Mouse (Mus musculus) limb, embryonic 13.5 days (tissue): ENCODE data around the gene Neu2. TPM values are rescaled to one million over a fixed set of nuclear protein-coding genes. Genes with fewer than 3 reads are reported as not detected.

ENCODE experiments used
- ATAC-seq: fragments of 200-750 bp; cut with Nextera tagmentation; 2 replicates; pipeline ENCODE4 v1.8.0; 2017; ENCODE audit warnings: low read depth, moderate number of reproducible peaks, moderate TSS enrichment; ENCODE audit not compliant: low FRiP score
- H3K27ac ChIP-seq: fragments of 300-500 bp; sonication (generic); 2 replicates; pipeline ENCODE4 v1.5.1; 2015; ENCODE audit warnings: inconsistent platforms, mild to moderate bottlenecking, moderate library complexity
- H3K27me3 ChIP-seq: fragments of 300-500 bp; sonication (generic); 2 replicates; pipeline ENCODE4 v1.6.1; 2015; ENCODE audit warnings: mild to moderate bottlenecking, inconsistent platforms
- H3K36me3 ChIP-seq: fragments of 300-500 bp; sonication (generic); 2 replicates; pipeline ENCODE4 v1.6.1; 2015; ENCODE audit warnings: inconsistent platforms, mild to moderate bottlenecking, moderate library complexity
- H3K4me1 ChIP-seq: fragments of 300-500 bp; sonication (generic); 2 replicates; pipeline ENCODE4 v1.6.1; 2015; ENCODE audit warnings: inconsistent platforms
- H3K4me2 ChIP-seq: fragments of 300-500 bp; sonication (generic); replicated peaks from 2 replicates; pipeline ENCODE4 v1.6.1; 2015; ENCODE audit warnings: inconsistent platforms, mild to moderate bottlenecking, moderate library complexity
- H3K4me3 ChIP-seq: fragments of 300-500 bp; sonication (generic); 2 replicates; pipeline ENCODE4 v1.5.1; 2015; ENCODE audit warnings: moderate library complexity, mild to moderate bottlenecking, inconsistent platforms
- H3K9ac ChIP-seq: fragments of 300-500 bp; sonication (generic); 2 replicates; pipeline ENCODE4 v1.6.1; 2015; ENCODE audit warnings: mild to moderate bottlenecking, inconsistent platforms
- H3K9me3 ChIP-seq: fragments of 300-500 bp; sonication (generic); 2 replicates; pipeline ENCODE4 v1.6.1; 2016; ENCODE audit warnings: inconsistent platforms
- WGBS: fragments of 180-500 bp; shearing (Covaris S2); methylation state at CpG from one replicate; pipeline ENCODE4 v1.1.7; 2015; 5-methylcytosine and 5-hydroxymethylcytosine counted together
- polyA plus RNA-seq: library from polyadenylated mRNA; unstranded; fragments of >200 nt; fragmentation: Nextera tagmentation; extraction: Ambion mirVana; gene quantifications from 2 replicates; pipeline ENCODE4 v1.2.1, GENCODE M21; 2015

Neu2 gene
- polyA plus RNA-seq, 1 experiment from 2014 or later, result not detected

DNA sequence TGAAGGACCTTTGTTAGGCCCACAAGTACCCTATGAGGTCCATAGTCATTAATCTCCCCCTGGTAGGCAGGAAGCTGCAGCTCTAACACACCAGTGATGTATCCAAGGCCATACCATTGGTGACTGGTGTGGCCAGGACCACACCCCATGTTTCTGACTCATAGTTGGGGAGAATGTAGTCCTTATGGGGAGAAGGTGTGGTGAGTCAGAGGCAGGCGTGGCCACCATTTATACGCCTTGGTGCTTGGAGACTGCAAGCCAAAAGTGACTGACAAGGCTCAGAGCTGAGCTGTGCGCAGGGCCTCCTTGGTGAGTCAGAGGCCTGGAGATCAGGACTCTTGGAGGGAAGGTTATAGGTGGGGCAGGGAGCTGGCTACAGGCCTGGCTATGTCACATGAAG, 41.3 kb downstream of the Neu2 start:
- Histone ChIP-seq H3K36me3 (no peaks in the 10 kb centered on the region), H3K9ac (no peak overlapping the region), H3K9me3 (no peaks in the 10 kb centered on the region), H3K27ac (no peak overlapping the region), H3K27me3 (no peaks in the 10 kb centered on the region), H3K4me3 (no peak overlapping the region), H3K4me2 (no peak overlapping the region), H3K4me1 (no peaks in the 10 kb centered on the region)
- ATAC-seq, result no peak
- WGBS, result 89% methylated on average over 3 of the region's 3 CpGs

GRCm38 (mm10) chr1:87553586-87553985, 43.9 kb downstream of the Neu2 start:
- no peak for ATAC-seq
- no peak overlapping the region for H3K4me3 ChIP-seq

DNA sequence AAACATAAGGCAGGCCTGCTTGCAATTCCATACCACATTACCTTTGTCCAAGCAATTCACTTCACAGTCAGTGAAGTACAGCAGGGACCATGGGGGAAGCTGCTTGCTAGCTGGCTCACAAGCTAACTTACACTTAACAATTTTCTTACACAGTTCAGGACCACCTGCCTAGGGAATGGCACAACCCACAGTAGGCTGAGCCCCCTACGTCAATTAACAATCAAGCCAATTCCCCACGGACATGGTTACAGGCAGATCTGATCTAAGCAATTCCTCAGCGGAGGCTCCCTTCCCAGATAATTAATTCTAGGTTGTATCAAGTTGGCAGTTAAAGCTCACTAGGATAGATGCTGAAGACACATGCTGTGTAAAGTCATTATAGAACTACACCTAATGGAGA, 53.3 kb downstream of the Neu2 start:
- 65% methylated on average over 3 of the region's 3 CpGs for WGBS
- Histone ChIP-seq H3K9ac (no peak overlapping the region), H3K4me3 (no peak overlapping the region), H3K4me1 (no peaks in the 10 kb centered on the region), H3K27ac (no peak overlapping the region), H3K27me3 (no peaks in the 10 kb centered on the region), H3K36me3 (no peaks in the 10 kb centered on the region), H3K4me2 (no peak overlapping the region), H3K9me3 (no peaks in the 10 kb centered on the region)
- no peak for ATAC-seq

More at GRCm38 (mm10) chr1:87553586-87553985, 43.9 kb downstream of the Neu2 start:
- H3K9ac ChIP-seq, result no peak overlapping the region
- no peaks in the 10 kb centered on the region for H3K4me1 ChIP-seq
- H3K27me3 ChIP-seq, result no peaks in the 10 kb centered on the region
- H3K27ac ChIP-seq, result no peak overlapping the region
- no peaks in the 10 kb centered on the region for H3K9me3 ChIP-seq
- no peaks in the 10 kb centered on the region for H3K36me3 ChIP-seq
- 87% methylated on average over 1 of the region's 1 CpGs for WGBS
- no peak overlapping the region for H3K4me2 ChIP-seq

GRCm38 (mm10) chr1:87565760-87566159, 56.1 kb downstream of the Neu2 start:
- H3K4me3 ChIP-seq, result no peak overlapping the region
- H3K9me3 ChIP-seq, result no peaks in the 10 kb centered on the region
- H3K9ac ChIP-seq, result no peak overlapping the region
- no peak overlapping the region for H3K27ac ChIP-seq
- no peaks in the 10 kb centered on the region for H3K36me3 ChIP-seq
- 86% methylated on average over 8 of the region's 8 CpGs for WGBS
- ATAC-seq, result no peak
- no peaks in the 10 kb centered on the region for H3K27me3 ChIP-seq
- no peak overlapping the region for H3K4me2 ChIP-seq
- H3K4me1 ChIP-seq, result no peaks in the 10 kb centered on the region

DNA sequence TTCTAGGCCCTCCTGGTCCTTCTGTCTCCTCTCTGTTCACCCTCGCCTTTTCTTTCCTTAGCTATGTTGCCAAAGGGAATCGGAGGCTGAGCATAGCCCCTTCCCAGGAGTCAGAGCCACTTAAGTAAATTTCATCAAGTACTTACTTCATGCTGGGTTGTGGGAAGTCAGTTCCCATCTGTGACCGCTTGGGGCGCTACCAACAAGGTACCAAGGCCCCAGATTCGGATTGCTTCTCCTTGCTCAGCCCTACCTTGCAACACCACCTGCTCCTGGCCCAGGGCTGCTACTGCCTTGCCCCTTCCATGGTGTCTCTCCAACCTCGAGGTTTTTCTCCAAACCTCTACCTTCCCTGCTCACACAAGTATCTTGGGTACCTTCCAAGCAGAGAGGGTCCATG, 58.7 kb downstream of the Neu2 start:
- Histone ChIP-seq H3K4me2 (no peak overlapping the region), H3K4me1 (0 out of 2 replicates have a peak, but pooled peaks cover 2% of the 10 kb centered on the region), H3K27ac (no peak overlapping the region), H3K9me3 (no peaks in the 10 kb centered on the region), H3K36me3 (no peaks in the 10 kb centered on the region), H3K27me3 (no peaks in the 10 kb centered on the region), H3K4me3 (no peak overlapping the region), H3K9ac (no peak overlapping the region)
- WGBS, result 37% methylated on average over 6 of the region's 6 CpGs
- ATAC-seq, result no peak

GRCm38 (mm10) chr1:87573261-87573660, 63.6 kb downstream of the Neu2 start:
- H3K4me2 ChIP-seq, result no peak overlapping the region
- H3K36me3 ChIP-seq, result no peaks in the 10 kb centered on the region
- 74% methylated on average over 5 of the region's 5 CpGs for WGBS
- H3K9ac ChIP-seq, result no peak overlapping the region
- H3K27me3 ChIP-seq, result no peaks in the 10 kb centered on the region
- H3K9me3 ChIP-seq, result no peaks in the 10 kb centered on the region
- peaks cover 21% of the 10 kb centered on the region for H3K4me1 ChIP-seq
- H3K4me3 ChIP-seq, result no peak overlapping the region
- H3K27ac ChIP-seq, result no peak overlapping the region
- no peak for ATAC-seq

DNA sequence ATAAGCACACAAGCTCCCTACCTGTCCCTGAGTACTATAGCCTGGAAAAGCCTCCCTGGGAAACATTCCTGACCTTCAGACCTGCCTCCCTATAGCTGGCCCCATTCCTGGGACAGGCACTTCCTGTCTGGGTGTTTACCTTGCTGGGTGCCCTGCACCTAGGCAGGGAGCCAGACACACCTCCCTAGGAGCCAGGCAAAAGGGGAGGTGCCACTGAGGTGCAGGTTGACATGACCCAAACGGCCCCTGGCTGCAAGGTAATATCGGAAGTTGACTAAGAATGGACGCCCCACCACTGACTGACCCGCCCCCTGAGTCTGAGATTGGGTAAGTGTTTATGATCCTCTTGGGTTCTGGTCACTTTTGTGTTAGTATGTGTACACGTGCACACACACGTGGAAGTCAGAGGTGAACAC, 64.1 kb downstream of the Neu2 start, which contains the start of gene Ngef:
Gene Ngef, minus strand, starts transcription at position 71 of the 416 bp plus-strand sequence.
- WGBS, result 59% methylated on average over 6 of the region's 6 CpGs
- Histone ChIP-seq H3K4me3 (no peak within 1 kb of the TSS), H3K27ac (no peak within 1 kb of the TSS), H3K4me1 (peaks cover 21% of the 10 kb centered on the region), H3K36me3 (no peaks in the 10 kb centered on the region), H3K9ac (no peak within 1 kb of the TSS), H3K4me2 (no peak within 1 kb of the TSS), H3K9me3 (no peaks in the 10 kb centered on the region), H3K27me3 (no peaks in the 10 kb centered on the region)
- ATAC-seq, result no peak

DNA sequence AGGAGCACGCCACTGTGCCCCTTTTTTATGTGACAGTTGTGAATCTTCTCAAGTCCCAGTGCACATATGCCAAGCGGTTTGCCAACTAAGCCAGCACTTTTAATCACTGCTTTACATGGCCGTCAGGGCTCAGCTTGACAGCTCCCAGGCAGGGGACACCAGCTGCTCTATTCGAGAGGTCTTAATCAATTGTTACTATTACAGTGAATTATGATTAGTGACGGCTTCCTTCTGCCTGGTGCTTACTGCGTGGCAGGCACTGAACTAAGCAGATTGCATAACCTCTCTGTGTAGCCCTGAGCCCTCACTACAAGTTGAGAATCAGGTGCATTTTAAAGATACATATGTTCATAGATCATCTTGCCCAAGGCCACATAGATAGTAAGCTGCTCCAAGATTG, 64.7 kb downstream of the Neu2 start:
- no peak overlapping the region for H3K27ac ChIP-seq
- H3K4me3 ChIP-seq, result no peak overlapping the region
- no peaks in the 10 kb centered on the region for H3K9me3 ChIP-seq
- H3K27me3 ChIP-seq, result no peaks in the 10 kb centered on the region
- WGBS, result 55% methylated on average over 6 of the region's 6 CpGs
- no peak overlapping the region for H3K4me2 ChIP-seq
- H3K9ac ChIP-seq, result no peak overlapping the region
- H3K36me3 ChIP-seq, result no peaks in the 10 kb centered on the region
- peaks cover 21% of the 10 kb centered on the region for H3K4me1 ChIP-seq
- no peak for ATAC-seq

DNA sequence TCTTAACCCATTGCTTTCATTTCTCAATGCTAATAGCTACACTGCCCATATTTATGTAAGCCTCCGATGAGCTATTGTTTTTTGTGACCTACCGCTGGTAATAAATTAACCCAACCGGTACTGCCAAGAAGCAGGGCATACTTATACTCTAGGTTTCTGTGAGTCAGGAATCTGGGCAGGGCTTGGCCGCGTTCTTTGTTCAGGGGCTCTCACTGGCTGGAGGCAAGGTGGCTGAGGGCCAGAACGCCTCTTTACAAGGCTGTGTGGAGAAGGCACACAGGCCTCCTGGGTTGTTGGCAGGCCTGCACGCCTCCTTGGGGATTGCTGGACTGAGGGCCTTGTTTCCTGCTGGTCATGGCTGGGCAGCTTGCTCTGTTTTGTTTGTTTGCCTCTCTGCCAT, 65.1 kb downstream of the Neu2 start:
- 0 out of 2 replicates have a peak overlapping the region, but pooled peaks have one; percentile 28 for H3K27ac ChIP-seq
- no peak overlapping the region for H3K9ac ChIP-seq
- peaks cover 21% of the 10 kb centered on the region for H3K4me1 ChIP-seq
- H3K27me3 ChIP-seq, result no peaks in the 10 kb centered on the region
- no peaks in the 10 kb centered on the region for H3K36me3 ChIP-seq
- no peak overlapping the region for H3K4me3 ChIP-seq
- H3K4me2 ChIP-seq, result no peak overlapping the region
- ATAC-seq, result 0 out of 2 replicates have a peak, but pooled peaks have one; percentile 32
- 59% methylated on average over 7 of the region's 7 CpGs for WGBS
- no peaks in the 10 kb centered on the region for H3K9me3 ChIP-seq

DNA sequence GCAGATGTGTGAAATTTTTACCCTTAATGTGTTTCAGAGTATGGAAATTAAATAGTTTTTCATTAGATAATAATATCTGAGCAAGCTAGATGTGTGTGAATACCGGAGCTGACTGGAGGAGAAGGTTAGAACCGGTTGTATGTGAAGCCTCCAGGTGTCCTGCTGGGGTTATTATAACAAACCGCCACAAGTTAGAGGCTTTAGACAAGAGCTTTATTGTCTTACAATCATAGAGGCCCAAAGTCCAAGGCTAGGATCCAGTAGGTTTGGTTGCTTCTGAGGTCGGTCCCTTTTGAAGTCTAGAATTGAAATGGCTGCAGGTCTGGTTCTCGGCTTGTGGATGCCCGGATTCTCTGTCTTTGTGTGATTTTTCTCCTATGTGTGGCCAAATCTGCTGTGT, 69.3 kb downstream of the Neu2 start:
- Histone ChIP-seq H3K27me3 (no peaks in the 10 kb centered on the region), H3K9me3 (no peaks in the 10 kb centered on the region), H3K36me3 (no peaks in the 10 kb centered on the region), H3K4me1 (peaks cover 13% of the 10 kb centered on the region), H3K4me2 (no peak overlapping the region), H3K27ac (no peak overlapping the region), H3K9ac (no peak overlapping the region), H3K4me3 (no peak overlapping the region)
- ATAC-seq, result no peak
- WGBS, result 85% methylated on average over 6 of the region's 6 CpGs

DNA sequence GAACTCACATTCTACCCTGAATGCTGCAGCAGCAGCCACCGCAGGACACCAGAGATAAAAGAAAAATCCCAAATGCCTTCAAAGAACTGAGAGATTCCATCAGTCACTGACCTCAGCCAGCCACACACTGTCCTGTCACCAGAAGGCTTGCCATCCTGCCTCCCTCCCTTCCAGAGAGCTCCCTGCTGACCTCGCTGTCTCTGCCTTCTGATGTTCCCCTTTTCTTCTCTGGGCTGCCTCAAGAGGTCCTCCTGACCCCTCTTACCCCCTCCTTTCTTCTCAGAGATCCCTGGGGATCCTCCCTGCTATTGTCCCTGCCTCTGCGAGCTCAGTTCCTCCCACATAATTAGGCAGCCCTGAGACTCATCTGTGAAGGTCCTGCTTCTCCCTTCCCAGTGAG, 71.1 kb downstream of the Neu2 start:
- H3K27ac ChIP-seq, result no peak overlapping the region
- H3K4me3 ChIP-seq, result no peak overlapping the region
- no peaks in the 10 kb centered on the region for H3K9me3 ChIP-seq
- no peaks in the 10 kb centered on the region for H3K27me3 ChIP-seq
- H3K4me1 ChIP-seq, result no peaks in the 10 kb centered on the region
- H3K4me2 ChIP-seq, result no peak overlapping the region
- no peak overlapping the region for H3K9ac ChIP-seq
- ATAC-seq, result no peak
- 8% methylated on average over 3 of the region's 3 CpGs for WGBS
- no peaks in the 10 kb centered on the region for H3K36me3 ChIP-seq

DNA sequence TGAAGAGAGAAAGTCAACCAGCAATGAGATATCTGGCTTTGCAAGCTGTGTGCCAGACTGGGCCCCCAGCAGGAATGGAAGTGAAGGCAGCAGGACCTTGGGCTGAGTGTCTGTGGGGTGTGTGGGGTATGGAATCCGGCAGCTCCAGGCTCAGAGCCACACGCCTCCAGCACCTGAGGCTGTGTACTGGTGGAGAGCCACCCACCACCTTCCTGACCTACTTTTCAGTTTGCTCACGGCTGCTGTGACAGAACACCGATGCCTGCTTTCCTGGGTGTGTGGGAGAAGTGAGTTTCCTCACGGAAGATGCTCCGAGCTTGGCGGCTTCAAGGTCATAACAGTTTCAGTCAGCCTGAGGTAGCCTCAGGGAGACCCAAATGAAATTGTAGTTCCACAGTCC, 79.5 kb downstream of the Neu2 start:
- H3K9me3 ChIP-seq, result no peaks in the 10 kb centered on the region
- no peaks in the 10 kb centered on the region for H3K4me1 ChIP-seq
- H3K27me3 ChIP-seq, result no peaks in the 10 kb centered on the region
- 87% methylated on average over 7 of the region's 7 CpGs for WGBS
- H3K4me2 ChIP-seq, result no peak overlapping the region
- no peaks in the 10 kb centered on the region for H3K36me3 ChIP-seq
- H3K9ac ChIP-seq, result no peak overlapping the region
- H3K4me3 ChIP-seq, result no peak overlapping the region
- ATAC-seq, result no peak
- no peak overlapping the region for H3K27ac ChIP-seq

DNA sequence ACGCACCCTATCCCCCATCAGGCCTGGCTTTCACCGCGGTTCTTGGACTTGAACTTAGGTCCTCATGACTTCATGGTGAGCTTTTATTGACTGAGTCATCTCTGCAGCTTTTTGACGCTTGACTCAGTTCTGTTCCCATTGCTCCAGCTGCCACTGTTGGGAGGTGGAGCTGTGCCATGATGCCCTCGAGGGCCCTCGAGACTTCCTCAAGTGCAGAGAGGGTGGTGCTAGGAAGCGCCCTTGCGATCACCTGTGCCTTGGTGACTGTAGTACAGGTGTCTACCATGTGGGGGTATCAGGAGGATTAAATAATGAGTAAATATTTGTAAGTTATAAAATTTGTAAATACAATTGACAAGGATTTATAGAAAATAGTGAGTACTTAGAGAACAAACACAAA, 80.3 kb downstream of the Neu2 start:
- Histone ChIP-seq H3K4me1 (no peaks in the 10 kb centered on the region), H3K4me2 (no peak overlapping the region), H3K4me3 (no peak overlapping the region), H3K9me3 (no peaks in the 10 kb centered on the region), H3K27ac (no peak overlapping the region), H3K36me3 (no peaks in the 10 kb centered on the region), H3K9ac (no peak overlapping the region), H3K27me3 (no peaks in the 10 kb centered on the region)
- WGBS, result 88% methylated on average over 8 of the region's 8 CpGs
- ATAC-seq, result no peak
